In the genomic region with DNA sequence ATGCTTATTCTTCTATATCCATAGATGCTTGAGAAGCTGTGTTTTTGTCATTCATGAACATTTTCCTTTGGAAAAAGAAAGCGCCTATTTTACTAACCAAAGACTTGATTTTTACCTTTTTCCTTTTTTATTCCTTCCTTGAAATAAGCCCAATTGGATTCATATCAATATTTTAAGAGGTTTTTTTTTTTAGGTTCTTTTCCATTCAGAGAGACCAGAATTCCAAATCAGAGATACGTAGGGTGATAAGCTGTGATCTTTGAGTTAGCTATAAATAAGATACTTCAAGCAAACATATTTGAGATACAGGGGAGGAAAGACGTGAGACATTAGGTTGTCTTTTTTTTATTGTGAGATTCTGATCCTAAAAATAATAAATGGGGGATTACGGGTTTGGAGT, we compare ENCODE assay signal across 8 mouse cellular contexts. TPM values are rescaled to one million over a fixed set of nuclear protein-coding genes. Genes with fewer than 3 reads are reported as not detected.
A peak's percentile ranks its signal among the peaks of the same experiment; 100 is the strongest.
DNase-seq lines count a peak whose midpoint lies in the region; ATAC-seq and TF ChIP-seq lines count a peak whose summit lies in the region.

Gene Cpeb4 (plus strand): TSS at position 301 of the 400 bp plus-strand sequence.

- peak within 1 kb of the TSS; percentile 75 for H3K9ac ChIP-seq in lung, embryonic 14.5 days
- peak within 1 kb of the TSS; percentile 73 for H3K9ac ChIP-seq in limb, embryonic 15.5 days
- H3K9ac ChIP-seq in stomach, postnatal 0 days (ENCODE audit: low read length) = peak within 1 kb of the TSS; percentile 87

- no peak for TF ChIP-seq CTCF in lung, embryonic 14.5 days (IDR thresholded peaks at IDR 0.05; ENCODE audit: low read depth)
- no peak for TF ChIP-seq CTCF in stomach, postnatal 0 days (IDR thresholded peaks at IDR 0.05; ENCODE audit: low read depth)

- H3K9me3 ChIP-seq in lung, embryonic 14.5 days (ENCODE audit: low read depth, low read length) = no peaks in the 10 kb centered on the region
- no peaks in the 10 kb centered on the region for H3K9me3 ChIP-seq in limb, embryonic 15.5 days
- H3K9me3 ChIP-seq in stomach, postnatal 0 days (ENCODE audit: control insufficient read depth, low read length) = no peaks in the 10 kb centered on the region

- 0 out of 2 replicates have a peak, but pooled peaks cover 14% of the 10 kb centered on the region for H3K4me1 ChIP-seq in lung, embryonic 14.5 days (ENCODE audit: insufficient read depth)
- H3K4me1 ChIP-seq in limb, embryonic 15.5 days = peaks cover 17% of the 10 kb centered on the region
- H3K4me1 ChIP-seq in stomach, postnatal 0 days (replicated peaks; ENCODE audit: control insufficient read depth, insufficient read depth) = 0 out of 2 replicates have a peak, but pooled peaks cover 5% of the 10 kb centered on the region

- H3K36me3 ChIP-seq in lung, embryonic 14.5 days (ENCODE audit: insufficient read depth) = no peaks in the 10 kb centered on the region
- no peaks in the 10 kb centered on the region for H3K36me3 ChIP-seq in limb, embryonic 15.5 days
- H3K36me3 ChIP-seq in stomach, postnatal 0 days (ENCODE audit: control insufficient read depth, insufficient read depth, low read length) = no peaks in the 10 kb centered on the region

- ATAC-seq in lung, embryonic 14.5 days (ENCODE audit: insufficient read depth) = no peak
- no peak for ATAC-seq in erythroblast, adult 5-6 weeks (replicated peaks; ENCODE audit: low FRiP score, poor library complexity, severe bottlenecking)
- no peak for ATAC-seq in limb, embryonic 15.5 days (ENCODE audit: insufficient number of reproducible peaks, low FRiP score, low TSS enrichment, low read depth)
- ATAC-seq in stomach, postnatal 0 days (ENCODE audit: low FRiP score, low TSS enrichment) = no peak
- ATAC-seq in megakaryocyte progenitor cell, adult 5-6 weeks (replicated peaks; ENCODE audit: poor library complexity) = no peak

- WGBS in lung, embryonic 14.5 days = 68% methylated on average over 4 of the region's 4 CpGs
- 77% methylated on average over 4 of the region's 4 CpGs for WGBS in limb, embryonic 15.5 days
- WGBS in stomach, postnatal 0 days = 73% methylated on average over 4 of the region's 4 CpGs

- peak within 1 kb of the TSS; percentile 83 for H3K27ac ChIP-seq in lung, embryonic 14.5 days (ENCODE audit: low read depth)
- H3K27ac ChIP-seq in limb, embryonic 15.5 days = peak within 1 kb of the TSS; percentile 76
- H3K27ac ChIP-seq in stomach, postnatal 0 days (replicated peaks) = peak within 1 kb of the TSS; percentile 86

- peak within 1 kb of the TSS; percentile 85 for H3K4me2 ChIP-seq in lung, embryonic 14.5 days
- peak within 1 kb of the TSS; percentile 86 for H3K4me2 ChIP-seq in limb, embryonic 15.5 days
- H3K4me2 ChIP-seq in stomach, postnatal 0 days (replicated peaks; ENCODE audit: low read depth) = peak within 1 kb of the TSS; percentile 90

- no peak for DNase-seq in lung, embryonic 14.5 days
- no peak for DNase-seq in lung, postnatal 4 days
- no peak for DNase-seq in heart, postnatal 25 days (ENCODE audit: low spot score)
- no peak for DNase-seq in stomach, postnatal 0 days (ENCODE audit: low spot score)
- DNase-seq in embryo, embryonic 9.5 days (ENCODE audit: extremely low spot score) = no peak

- TF ChIP-seq EP300 in stomach, postnatal 0 days (optimal IDR thresholded peaks at IDR 0.05) = no peak

- intact Hi-C loops in heart, postnatal 25 days (cut with DNase I) = loop anchor here (2.0 to 5.0 kb wide), 5 partner anchors 29 to 197 kb away; no protein-coding TSS in a partner anchor

- peak within 1 kb of the TSS; percentile 83 for H3K4me3 ChIP-seq in lung, embryonic 14.5 days (ENCODE audit: low read depth, low read length)
- H3K4me3 ChIP-seq in limb, embryonic 15.5 days = peak within 1 kb of the TSS; percentile 91
- peak within 1 kb of the TSS; percentile 88 for H3K4me3 ChIP-seq in stomach, postnatal 0 days (ENCODE audit: low read depth, low read length)

- H3K27me3 ChIP-seq in lung, embryonic 14.5 days (ENCODE audit: insufficient read depth, low read length) = no peaks in the 10 kb centered on the region
- no peaks in the 10 kb centered on the region; the same call in 1 of the 2 replicates for H3K27me3 ChIP-seq in limb, embryonic 15.5 days
- H3K27me3 ChIP-seq in stomach, postnatal 0 days (ENCODE audit: control insufficient read depth, insufficient read depth, low read length) = no peaks in the 10 kb centered on the region

RNA-seq across cellular contexts. Expression of gene Cpeb4, which starts in this region (rescaled TPM):
- 4.2 and 5.1 TPM in 2 replicates for polyA plus RNA-seq in lung, embryonic 14.5 days (2014; fragmentation: Nextera tagmentation; extraction: Ambion mirVana)
- total RNA-seq in erythroblast, adult 5-6 weeks (2015; ENCODE audit: low replicate concordance) = 1,203 and 1,240 TPM in 2 replicates
- 858 and 892 TPM in 2 replicates for total RNA-seq in erythroblast, adult 5-6 weeks (2017; ENCODE audit: low replicate concordance)
- 10 to 100 TPM; 80.9 to 92.0 TPM for total RNA-seq in heart, postnatal 25 days (2021)
- polyA plus RNA-seq in limb, embryonic 15.5 days (2015; fragmentation: Nextera tagmentation; extraction: Ambion mirVana) = 2.9 and 3.2 TPM in 2 replicates
- polyA plus RNA-seq in stomach, postnatal 0 days (2015; fragmentation: Nextera tagmentation; extraction: Ambion mirVana) = 5.7 and 6.1 TPM in 2 replicates
- total RNA-seq in megakaryocyte progenitor cell, adult 5-6 weeks (2015) = 9.4 and 15.3 TPM in 2 replicates
- 7.7 and 8.3 TPM in 2 replicates for total RNA-seq in megakaryocyte progenitor cell, adult 5-6 weeks (2017)

Comparison
In these comparisons a context has a peak if more than half of its experiments do, and no peak if none do; other contexts are left out.
1. RNA of gene Cpeb4 (total RNA-seq): 858 to 1,240 TPM in erythroblast, adult 5-6 weeks; 80.9 to 92.0 TPM in heart, postnatal 25 days and 7.7 to 15.3 TPM in megakaryocyte progenitor cell, adult 5-6 weeks; every median in the first group is over 4 times any median in the second.
2. Peak in every context shown above with its lines, with median percentiles within 50 percentile points of each other: H3K27ac ChIP-seq, H3K4me2 ChIP-seq, H3K4me3 ChIP-seq and H3K9ac ChIP-seq.